Mouse (Mus musculus) ES-E14 (cell line): ENCODE results near the gene Itgb7. TPM values are rescaled to one million over a fixed set of nuclear protein-coding genes. Genes with fewer than 3 reads are reported as not detected.
"Not testable (repeated sequence)": the region's sequence is repeated elsewhere in the genome, so short reads cannot be mapped to it uniquely, and the experiment has no call there.

Experiments used
- DNase-seq: peaks from one replicate; pipeline ENCODE4 v3.0.0-alpha.2; 2013; ENCODE audit warnings: low read depth, low spot score
- H3K27ac ChIP-seq: 2 replicates; pipeline ENCODE4 v1.5.1; 2012; ENCODE audit warnings: low read depth, mild to moderate bottlenecking, low read length, moderate library complexity, mixed read lengths; ENCODE audit not compliant: poor library complexity, insufficient read depth, severe bottlenecking
- H3K36me3 ChIP-seq: 2 replicates; pipeline ENCODE4 v1.6.1; 2012; ENCODE audit warnings: mild to moderate bottlenecking, low read length, moderate library complexity, mixed read lengths; ENCODE audit not compliant: control insufficient read depth, poor library complexity, insufficient read depth, severe bottlenecking
- H3K4me1 ChIP-seq, 2 experiments: fragments of 150-350 bp in 1 of 2; sonication (generic) in 1 of 2; 2 replicates each; pipeline ENCODE4 v1.6.1; 2012; ENCODE audit warnings: low read length in 2 of 2, mild to moderate bottlenecking in 1 of 2, mixed read lengths in 1 of 2; ENCODE audit not compliant: control insufficient read depth in 2 of 2, insufficient read depth in 2 of 2, poor library complexity in 1 of 2
- H3K4me3 ChIP-seq, 2 experiments: fragments of 150-350 bp in 1 of 2; sonication (generic) in 1 of 2; 2 replicates each; pipeline ENCODE4 v1.5.1; 2012; ENCODE audit warnings: low read length in 2 of 2, low read depth in 1 of 2, mild to moderate bottlenecking in 1 of 2, mixed read lengths in 1 of 2; ENCODE audit not compliant: insufficient read depth in 1 of 2, poor library complexity in 1 of 2, severe bottlenecking in 1 of 2
- H3K9ac ChIP-seq: 2 replicates; pipeline ENCODE4 v1.6.1; 2012; ENCODE audit warnings: low read depth, mild to moderate bottlenecking, low read length, mixed read lengths; ENCODE audit not compliant: poor library complexity, insufficient read depth, severe bottlenecking
- H3K9me3 ChIP-seq: fragments of 150-350 bp; sonication (generic); 2 replicates; pipeline ENCODE4 v1.6.1; 2012; ENCODE audit warnings: low read depth, mild to moderate bottlenecking, low read length; ENCODE audit not compliant: control insufficient read depth, insufficient read depth
- CHD2 ChIP-seq: IDR thresholded peaks from 2 replicates; pipeline ENCODE4 v1.6.1; 2014; ENCODE audit warnings: mild to moderate bottlenecking, low read depth, low read length, inconsistent platforms
- HCFC1 ChIP-seq: IDR thresholded peaks from 2 replicates; pipeline ENCODE4 v1.6.1; 2012; ENCODE audit warnings: low read length, inconsistent platforms, borderline replicate concordance; ENCODE audit not compliant: insufficient read depth
- MAFK ChIP-seq: IDR thresholded peaks from 2 replicates; pipeline ENCODE4 v1.6.1; 2014; ENCODE audit warnings: mild to moderate bottlenecking, low read depth, low read length, inconsistent platforms; ENCODE audit not compliant: insufficient read depth
- ZC3H11A ChIP-seq: IDR thresholded peaks from 2 replicates; pipeline ENCODE4 v1.6.1; 2012; ENCODE audit warnings: low read depth, mild to moderate bottlenecking, inconsistent platforms, low read length, borderline replicate concordance
- ZNF384 ChIP-seq: IDR thresholded peaks from 2 replicates; pipeline ENCODE4 v1.6.1; 2012; ENCODE audit warnings: low read depth, low read length, inconsistent platforms
- in situ Hi-C, 2 experiments: fragments of 600-800 bp; cut with MboI; formaldehyde crosslinking; loops; one replicate each; pipeline ENCODE4 v1.15.1; 2025; ENCODE audit warnings: low sequenced_read_pairs in 2 of 2, inconsistent platforms in 1 of 2; ENCODE audit not compliant: unreplicated experiment in 2 of 2
- total RNA-seq: library from RNA; depleted of rRNA; stranded (reverse); fragments of 300-350 nt; gene quantifications from 2 replicates; pipeline ENCODE4 v1.2.3, GENCODE M21; 2012

Itgb7 gene
- total RNA-seq, 1 experiment: 34.0 TPM

GRCm38 (mm10) chr15:102233896-102234295 is 2.2 kb upstream of the Itgb7 start:
- H3K4me1 ChIP-seq: peaks cover 10 to 45% of the 10 kb centered on the region in 2 experiments

GRCm38 (mm10) chr15:102232764-102233163 is 1.0 kb upstream of the Itgb7 start:
- no peak for TF ChIP-seq HCFC1
- TF ChIP-seq CHD2: no peak
- no peak for TF ChIP-seq ZC3H11A
- TF ChIP-seq ZNF384: no peak
- no peak for TF ChIP-seq MAFK
- H3K4me1 ChIP-seq: peaks cover 10 to 41% of the 10 kb centered on the region in 2 experiments
- in situ Hi-C loops: no loop called here
- H3K36me3 ChIP-seq: peaks cover 18% of the 10 kb centered on the region
- DNase-seq: no peak
- no peaks in the 10 kb centered on the region for H3K9me3 ChIP-seq
- no peak overlapping the region for H3K9ac ChIP-seq
- no peak overlapping the region for H3K4me3 ChIP-seq
- no peak overlapping the region for H3K27ac ChIP-seq

More at GRCm38 (mm10) chr15:102233896-102234295, 2.2 kb upstream of the Itgb7 start:
- H3K36me3 ChIP-seq: peaks cover 28% of the 10 kb centered on the region
- DNase-seq: no peak
- no peak overlapping the region for H3K9ac ChIP-seq
- no peaks in the 10 kb centered on the region for H3K9me3 ChIP-seq
- no peak for TF ChIP-seq HCFC1
- TF ChIP-seq ZNF384: no peak
- TF ChIP-seq MAFK: no peak
- TF ChIP-seq ZC3H11A: no peak
- TF ChIP-seq CHD2: no peak
- H3K27ac ChIP-seq: peak overlapping the region; percentile 84; the same call in 1 of the 2 replicates
- in situ Hi-C loops: no loop called here
- H3K4me3 ChIP-seq: no peak overlapping the region

GRCm38 (mm10) chr15:102230408-102231321 is 1.1 kb downstream of the Itgb7 start:
- Histone ChIP-seq H3K4me3 (0 out of 4 replicates have a peak overlapping the region, but pooled peaks of 1 of the 2 experiments have one; percentile 11), H3K9ac (no peak overlapping the region), H3K9me3 (no peaks in the 10 kb centered on the region), H3K36me3 (peaks cover 4% of the 10 kb centered on the region), H3K27ac (no peak overlapping the region), H3K4me1 (peaks cover 14 to 46% of the 10 kb centered on the region in 2 experiments)
- in situ Hi-C loops: no loop called here
- DNase-seq: no peak
- TF ChIP-seq ZC3H11A: no peak
- TF ChIP-seq HCFC1: no peak
- TF ChIP-seq CHD2: no peak
- TF ChIP-seq MAFK: no peak
- no peak for TF ChIP-seq ZNF384

- DNase-seq, H3K9ac ChIP-seq, H3K4me3 ChIP-seq, H3K27ac ChIP-seq, H3K9me3 ChIP-seq, H3K36me3 ChIP-seq, in situ Hi-C loops: not testable (repeated sequence)
- peaks cover 6 to 16% of the 10 kb centered on the region in 2 experiments; a peak in 3 of 4 replicates for H3K4me1 ChIP-seq
Observed at GRCm38 (mm10) chr15:102225619-102226018, 6.1 kb downstream of the Itgb7 start.
